Mouse (Mus musculus) ovary, postnatal 14 days (tissue): ENCODE results near the gene Actr2.
"Not testable (repeated sequence)": the region's sequence is repeated elsewhere in the genome, so short reads cannot be mapped to it uniquely, and the experiment has no call there.

Experiments
- DNase-seq: peaks from one replicate; pipeline ENCODE4 v3.0.0; 2022; ENCODE audit warnings: low spot score

Gene Actr2

GRCm38 (mm10) chr11:20116030-20116551 is 3.4 kb upstream of the Actr2 start:
- no peak for DNase-seq

GRCm38 (mm10) chr11:20112006-20112740 is 540 bp downstream of the Actr2 start:
- DNase-seq: no peak

GRCm38 (mm10) chr11:20108151-20108550 is 4.6 kb downstream of the Actr2 start:
- DNase-seq: no peak

- DNase-seq: no peak
Measured at GRCm38 (mm10) chr11:20107683-20108082, 5.0 kb downstream of the Actr2 start.

GRCm38 (mm10) chr11:20106946-20107345 is 5.8 kb downstream of the Actr2 start:
- no peak for DNase-seq

- no peak for DNase-seq
Measured at GRCm38 (mm10) chr11:20103949-20104348, 8.8 kb downstream of the Actr2 start.

- DNase-seq: no peak
Measured at GRCm38 (mm10) chr11:20086306-20086705, 26.4 kb downstream of the Actr2 start.

- no peak for DNase-seq
Measured at GRCm38 (mm10) chr11:20085635-20086034, 27.1 kb downstream of the Actr2 start.

- no peak for DNase-seq
Measured at GRCm38 (mm10) chr11:20075415-20075814, 37.3 kb downstream of the Actr2 start.

- no peak for DNase-seq
Measured at GRCm38 (mm10) chr11:20072826-20073225, 39.9 kb downstream of the Actr2 start.

GRCm38 (mm10) chr11:20072174-20072573 is 40.5 kb downstream of the Actr2 start:
- peak; percentile 9 for DNase-seq

GRCm38 (mm10) chr11:20068346-20069004 is 44.2 kb downstream of the Actr2 start:
- no peak for DNase-seq

GRCm38 (mm10) chr11:20067521-20067920 is 45.2 kb downstream of the Actr2 start:
- DNase-seq: no peak

GRCm38 (mm10) chr11:20066106-20066505 is 46.6 kb downstream of the Actr2 start:
- no peak for DNase-seq

- no peak for DNase-seq
Measured at GRCm38 (mm10) chr11:20064926-20065325, 47.8 kb downstream of the Actr2 start.

GRCm38 (mm10) chr11:20064086-20064485 is 48.6 kb downstream of the Actr2 start:
- DNase-seq: not testable (repeated sequence)

GRCm38 (mm10) chr11:20062801-20063200 is 49.9 kb downstream of the Actr2 start:
- not testable (repeated sequence) for DNase-seq

GRCm38 (mm10) chr11:20059736-20060135 is 53.0 kb downstream of the Actr2 start:
- DNase-seq: no peak

GRCm38 (mm10) chr11:20057429-20057828 is 55.3 kb downstream of the Actr2 start:
- DNase-seq: no peak

- DNase-seq: no peak
Measured at GRCm38 (mm10) chr11:20056168-20056567, 56.5 kb downstream of the Actr2 start.

- DNase-seq: no peak
Measured at GRCm38 (mm10) chr11:20054617-20055016, 58.1 kb downstream of the Actr2 start.

- DNase-seq: no peak
Measured at GRCm38 (mm10) chr11:20053951-20054350, 58.8 kb downstream of the Actr2 start.

GRCm38 (mm10) chr11:20052814-20053536 is 59.7 kb downstream of the Actr2 start:
- DNase-seq: no peak
